Mouse (Mus musculus): Measurements from ENCODE around the gene Zer1.

- TF ChIP-seq GATA1 (IDR thresholded peaks at IDR 0.05; ENCODE audit: low read length), result no peak
- TF ChIP-seq TAL1 (IDR thresholded peaks at IDR 0.05; ENCODE audit: low read length), result no peak
Observed at GRCm38 (mm10) chr2:30078760-30079159, 45.6 kb downstream of the Zer1 start.

Data from erythroblast, embryonic 14.5 days (primary cell).